Mouse (Mus musculus) erythroid progenitor cell, adult 5-6 weeks (primary cell): ENCODE results near the gene Brf1. TPM values are rescaled to one million over a fixed set of nuclear protein-coding genes. Genes with fewer than 3 reads are reported as not detected.

Experiments used
- ATAC-seq: replicated peaks from 2 replicates; pipeline ENCODE4 v1.8.0; 2016; ENCODE audit warnings: moderate number of reproducible peaks, mild to moderate bottlenecking, moderate TSS enrichment, inconsistent platforms; ENCODE audit not compliant: poor library complexity, low FRiP score, severe bottlenecking
- total RNA-seq, 2 experiments: library from RNA; stranded (forward) in 1 of 2; stranded (reverse) in 1 of 2; fragments of 150-400 nt in 1 of 2; fragments of 186-747, 209-891 nt in 1 of 2; gene quantifications; 2 replicates each; pipeline versions ENCODE4 v1.2.3 to v1.2.4; 2015 to 2017; ENCODE audit warnings: low replicate concordance in 2 of 2

Brf1 gene
- total RNA-seq, 2 experiments from 2014 or later, result 57.4 to 172 TPM

DNA sequence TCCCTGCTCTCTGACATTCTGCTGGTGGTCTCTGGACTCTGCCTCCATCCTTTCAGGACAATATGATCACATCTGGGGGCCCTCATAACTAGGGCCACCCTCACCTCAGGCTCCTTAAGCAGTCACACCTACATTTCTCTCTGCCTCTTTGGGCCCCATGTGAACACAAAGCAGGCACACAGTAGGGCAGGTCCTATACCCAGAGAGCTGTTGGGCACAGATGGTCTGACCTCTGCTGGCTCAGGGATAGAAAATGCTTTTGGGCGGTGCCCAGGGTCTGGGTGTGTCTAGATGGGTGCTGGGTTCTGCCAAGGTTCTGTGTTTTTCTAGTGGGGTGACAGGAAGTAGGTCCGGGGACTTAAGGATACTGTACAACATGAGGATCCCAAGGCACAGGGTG lies 56.8 kb downstream of the Brf1 start:
- no peak for ATAC-seq

DNA sequence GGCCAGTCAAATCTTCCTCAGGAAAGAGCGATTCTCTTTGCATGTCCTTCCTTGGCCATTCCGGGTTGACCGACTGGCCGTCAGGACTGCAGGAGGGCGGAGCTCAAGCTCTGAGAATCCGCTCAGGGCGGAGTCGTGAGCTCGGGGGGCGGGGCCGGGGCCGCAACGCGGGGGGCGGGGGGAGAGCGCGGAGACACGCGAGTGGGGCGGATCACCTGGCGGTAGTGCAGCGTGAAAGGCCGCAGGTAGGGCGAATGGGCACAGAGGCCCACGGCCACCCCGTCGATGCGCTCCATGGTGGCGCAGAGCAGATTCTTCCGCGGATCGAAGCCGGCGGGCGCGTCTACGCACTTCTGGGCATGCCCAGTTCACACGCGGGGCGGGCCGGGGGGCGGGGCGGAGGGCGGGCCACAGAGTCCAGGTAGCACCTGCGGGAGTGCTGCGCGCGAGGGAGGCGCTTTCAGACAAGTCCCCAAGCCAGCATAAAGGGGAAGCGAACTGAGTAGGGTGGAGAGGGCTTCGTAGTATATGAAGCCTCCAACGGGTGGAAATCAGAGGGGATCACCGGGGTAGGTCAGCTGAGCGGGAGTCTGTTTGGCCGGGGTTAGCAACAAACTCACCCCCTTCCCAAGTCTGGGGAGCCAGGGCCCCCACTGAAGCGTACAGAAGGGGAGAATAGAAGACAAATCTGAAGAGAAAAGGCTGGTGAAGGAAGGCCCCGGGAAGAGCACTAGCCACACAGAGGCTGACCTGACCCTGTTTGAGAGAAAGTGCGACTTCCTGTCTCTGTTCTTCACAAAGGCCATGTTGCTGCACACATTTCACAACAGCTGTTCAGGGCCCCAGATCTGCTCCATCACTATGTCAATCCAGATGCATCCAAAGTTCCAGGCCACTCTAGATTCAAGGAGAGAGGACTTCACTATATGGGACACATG lies 58.5 kb downstream of the Brf1 start, which contains the start of gene Nudt14:
TSS of gene Nudt14 (minus strand) at position 349 of the 938 bp plus-strand sequence.
- peak; percentile 73 for ATAC-seq

DNA sequence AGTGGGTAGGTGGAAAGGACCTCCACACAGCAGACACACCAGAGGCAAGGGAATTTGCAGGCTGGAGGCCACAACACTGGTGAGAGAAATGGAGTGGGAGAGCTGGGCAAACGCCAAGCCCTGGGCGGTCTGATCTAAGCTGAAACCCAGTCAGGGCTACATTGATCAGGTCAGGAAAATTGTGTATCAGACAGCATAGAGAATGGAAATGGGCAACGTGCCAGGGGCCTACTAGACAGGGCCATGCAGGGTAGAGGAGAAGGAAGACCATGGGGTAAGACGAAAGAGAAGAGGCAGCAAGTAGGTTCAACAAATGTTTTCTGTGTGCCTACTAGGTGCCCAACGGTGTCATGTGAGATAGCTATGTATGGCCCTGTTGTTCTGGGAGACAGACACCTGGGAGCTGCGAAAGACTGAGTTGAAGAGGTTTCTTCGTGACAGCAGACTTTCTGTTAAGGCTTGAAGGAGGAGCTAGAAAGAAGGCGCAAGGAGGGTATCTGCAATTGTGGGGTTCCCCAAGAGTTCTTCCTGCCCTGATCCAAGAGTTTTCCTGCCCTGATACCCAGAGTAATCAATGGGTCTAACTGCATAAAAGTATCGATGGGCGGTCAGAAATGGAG lies 59.2 kb downstream of the Brf1 start:
- 0 out of 2 replicates have a peak, but pooled peaks have one; percentile 5 for ATAC-seq

DNA sequence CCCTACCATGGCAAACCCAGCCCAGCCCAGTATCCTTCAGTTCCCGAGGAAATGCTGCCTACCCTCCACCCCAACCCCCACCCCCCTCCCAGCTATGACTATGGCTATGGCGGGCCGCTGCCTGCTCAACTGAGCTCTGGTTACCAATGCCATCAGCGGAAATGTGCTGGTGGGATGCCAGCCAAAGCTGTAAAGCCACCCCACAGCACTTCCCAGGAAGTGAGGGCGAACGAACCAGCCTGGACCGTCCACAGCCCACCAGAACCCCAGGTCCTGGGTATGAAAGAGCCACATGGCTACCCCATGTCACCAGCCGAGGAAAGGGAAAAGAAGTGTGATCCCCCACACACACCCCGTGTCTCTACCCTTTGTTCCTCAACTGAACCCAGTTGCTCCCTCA lies 59.8 kb downstream of the Brf1 start:
- no peak for ATAC-seq

DNA sequence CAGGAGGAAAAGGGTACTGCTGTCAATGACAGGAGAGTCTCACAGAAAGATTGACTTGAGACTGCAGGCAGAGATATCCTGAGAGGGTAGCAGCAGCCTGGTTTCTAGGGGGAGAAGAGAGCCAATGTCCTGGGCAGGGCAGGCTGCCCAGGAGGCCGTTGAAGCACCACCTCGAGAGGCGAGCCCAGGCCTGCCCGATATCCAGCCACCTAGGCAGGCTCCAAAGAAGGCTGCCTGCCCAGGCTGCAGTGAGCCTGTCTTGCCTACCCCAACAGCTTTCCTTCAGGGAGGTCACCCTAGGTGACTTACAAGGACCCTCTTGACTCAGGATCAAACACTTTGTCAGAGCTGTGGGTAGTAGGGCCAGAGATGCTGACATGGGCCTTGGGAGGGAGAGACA lies 60.3 kb downstream of the Brf1 start:
- no peak for ATAC-seq

DNA sequence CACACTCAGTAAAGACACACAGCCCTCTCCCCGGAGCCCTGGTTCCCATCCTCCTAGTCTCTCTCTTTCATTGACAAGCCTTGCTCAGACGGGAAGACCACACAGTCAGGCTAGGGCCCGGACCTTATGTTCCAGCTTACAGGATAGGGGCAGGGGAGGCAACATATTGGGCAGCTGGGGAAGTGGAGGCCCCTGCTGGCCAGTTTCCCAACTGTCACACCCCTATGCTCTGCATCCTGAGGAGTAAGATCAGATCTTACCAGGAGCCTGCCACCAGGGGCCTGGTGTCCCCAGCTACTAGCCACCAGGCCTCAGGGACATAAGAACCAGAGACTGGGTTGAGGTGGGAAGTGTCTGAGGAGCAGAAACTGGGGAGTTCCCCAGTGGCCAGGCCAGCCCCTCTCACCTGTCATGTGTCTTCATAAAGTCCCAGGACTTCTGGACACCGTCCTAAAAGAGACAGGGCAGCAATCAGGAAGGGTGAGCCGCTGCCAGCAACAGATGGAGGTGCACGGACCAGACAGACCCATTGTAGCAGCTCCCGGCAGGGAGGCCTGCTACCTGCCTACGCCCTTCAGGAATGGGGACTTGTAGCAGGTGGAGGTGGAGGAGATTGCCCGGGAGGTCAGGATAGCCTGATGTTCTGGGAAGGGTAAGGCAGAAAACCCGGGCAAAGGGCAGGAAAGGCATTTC lies 61.5 kb downstream of the Brf1 start:
- no peak for ATAC-seq

DNA sequence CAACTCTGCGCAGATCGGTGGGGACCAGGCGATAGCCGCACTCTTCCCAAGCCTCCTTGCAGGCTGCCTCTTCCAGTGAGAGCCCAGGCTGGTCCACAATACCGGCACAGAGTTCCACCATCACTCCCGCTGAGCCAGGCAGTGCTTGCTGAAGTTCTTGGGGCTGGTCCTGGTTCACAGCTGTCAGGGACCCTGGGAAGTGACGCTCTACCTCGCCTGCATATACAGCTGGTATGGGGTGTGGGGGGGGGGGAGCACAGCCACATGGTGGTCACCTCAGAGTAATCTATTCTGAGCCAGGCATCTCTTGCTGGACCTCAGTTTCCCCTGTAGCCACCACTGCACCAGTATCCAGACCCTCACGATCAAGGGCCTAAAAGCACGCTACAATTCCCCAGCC lies 62.1 kb downstream of the Brf1 start:
- ATAC-seq, result no peak

DNA sequence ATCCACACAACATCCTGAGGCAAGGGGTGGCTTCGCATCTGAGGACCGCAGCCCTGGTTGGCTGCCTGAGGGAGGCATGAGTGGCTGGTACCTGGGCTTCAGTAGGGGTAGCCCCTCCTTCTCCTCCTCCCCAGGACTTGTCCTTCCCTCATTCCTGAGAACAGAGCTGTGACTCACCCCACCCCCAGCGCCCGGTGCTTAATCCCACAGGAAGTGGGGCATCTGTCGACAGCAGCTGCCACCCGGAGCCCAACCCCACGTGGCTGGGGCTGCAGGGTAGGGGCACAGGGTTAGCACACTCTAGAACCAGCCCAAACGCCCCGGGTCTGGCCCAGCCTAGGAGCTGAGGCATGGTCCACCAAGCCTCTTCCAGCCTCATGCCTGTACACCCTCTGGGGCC lies 62.6 kb downstream of the Brf1 start:
- ATAC-seq, result no peak

DNA sequence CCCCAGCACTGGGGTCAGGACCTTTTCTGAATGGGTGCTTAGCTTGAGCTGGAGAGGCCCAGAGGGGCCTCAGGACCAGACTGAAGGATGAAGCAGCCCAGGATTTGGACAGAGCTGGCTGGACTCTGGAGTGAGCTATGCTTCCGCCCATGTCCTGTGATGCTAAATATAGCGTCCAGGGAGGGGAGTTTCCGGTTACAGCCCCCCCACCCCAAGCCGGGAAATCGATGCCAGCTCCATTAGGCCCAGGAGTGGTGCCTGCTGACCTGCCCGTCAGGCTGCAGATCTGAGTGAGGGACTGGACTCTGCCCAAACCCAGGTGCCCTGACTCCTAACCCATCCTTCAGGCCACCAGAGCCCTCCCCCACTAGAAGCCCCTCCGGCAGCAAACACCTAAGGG lies 67.9 kb downstream of the Brf1 start:
- no peak for ATAC-seq

DNA sequence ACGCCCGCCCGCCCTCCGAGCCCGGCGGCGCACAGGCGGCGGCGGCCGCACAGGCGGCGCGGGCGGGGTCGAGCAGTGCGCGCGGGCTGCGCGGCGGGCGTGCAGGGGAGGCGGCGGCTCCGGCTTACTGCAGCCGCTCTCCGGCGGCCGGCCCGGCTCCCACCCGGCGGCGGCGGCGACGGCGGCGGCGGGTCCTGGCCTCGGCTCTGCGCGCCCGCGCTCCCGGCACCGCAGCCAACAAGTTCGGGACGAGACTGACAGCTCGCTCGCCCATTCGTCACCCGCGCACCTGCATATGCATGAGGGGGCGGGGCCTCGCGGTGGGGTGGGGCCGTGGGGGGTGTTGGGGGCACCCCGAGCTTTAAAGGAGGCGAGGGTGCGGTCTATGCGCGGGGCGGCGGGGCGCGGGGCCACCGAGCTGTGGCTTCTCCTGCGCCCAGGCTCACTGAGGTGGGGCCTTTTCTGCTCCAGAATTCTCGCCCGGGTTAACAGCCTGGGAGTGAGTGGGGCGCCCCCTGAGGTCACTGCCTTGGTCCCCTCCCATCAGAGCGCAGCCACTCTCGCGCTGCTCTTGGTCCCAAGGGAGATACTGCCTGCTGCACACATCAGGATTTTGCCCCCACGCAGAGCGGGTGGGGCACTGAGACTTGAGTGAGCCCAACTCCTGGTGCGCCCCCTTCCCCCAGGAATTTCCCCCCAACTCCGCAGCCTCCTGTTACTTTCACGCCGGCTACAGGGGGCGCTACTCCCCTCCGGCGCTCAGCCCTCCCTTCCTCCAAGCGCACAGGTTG lies 70.7 kb downstream of the Brf1 start, which contains the start of gene Jag2:
TSS of gene Jag2 (minus strand) at position 215 of the 791 bp plus-strand sequence.
- ATAC-seq, result no peak

DNA sequence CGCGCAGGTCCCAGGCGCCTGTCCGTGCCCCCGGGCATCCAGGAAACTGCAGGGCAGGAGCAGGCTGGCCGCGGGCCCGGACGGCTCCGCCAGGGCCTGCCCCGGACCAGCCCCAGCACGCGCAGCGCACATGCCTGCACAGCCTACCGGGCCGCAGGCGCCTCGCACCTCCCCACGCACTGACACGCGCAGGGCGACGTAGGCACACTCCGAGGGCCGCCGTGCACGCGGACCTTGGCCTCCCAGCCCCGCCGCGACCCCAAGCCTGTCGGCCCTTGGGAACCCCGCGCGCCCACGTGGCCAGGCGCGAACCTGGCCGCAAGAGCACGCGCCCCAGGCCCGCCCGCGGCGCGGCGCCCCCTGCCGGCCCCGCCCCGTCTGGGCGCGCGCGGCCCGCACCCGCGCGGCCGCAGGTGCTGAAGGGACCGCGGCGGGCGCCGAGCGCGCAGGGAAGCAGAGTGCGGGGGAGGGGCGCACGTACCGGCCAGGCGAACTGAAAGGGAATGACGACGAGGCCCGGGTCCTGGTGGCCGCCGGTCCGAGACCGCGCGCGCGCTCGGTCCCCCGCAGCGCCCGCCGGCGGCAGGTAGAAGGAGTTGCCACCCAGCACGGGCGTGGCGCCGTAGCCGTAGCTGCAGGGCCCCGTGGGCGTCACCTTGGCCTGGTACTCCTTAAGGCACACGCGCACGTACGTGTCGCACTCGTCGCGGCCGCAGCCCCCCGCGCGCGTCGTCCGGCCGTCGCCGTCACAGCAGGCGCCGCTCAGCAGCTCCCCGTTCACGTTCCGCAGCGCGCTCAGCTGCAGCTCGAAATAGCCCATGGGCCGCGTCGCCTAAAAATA lies 71.9 kb downstream of the Brf1 start:
- ATAC-seq, result no peak

DNA sequence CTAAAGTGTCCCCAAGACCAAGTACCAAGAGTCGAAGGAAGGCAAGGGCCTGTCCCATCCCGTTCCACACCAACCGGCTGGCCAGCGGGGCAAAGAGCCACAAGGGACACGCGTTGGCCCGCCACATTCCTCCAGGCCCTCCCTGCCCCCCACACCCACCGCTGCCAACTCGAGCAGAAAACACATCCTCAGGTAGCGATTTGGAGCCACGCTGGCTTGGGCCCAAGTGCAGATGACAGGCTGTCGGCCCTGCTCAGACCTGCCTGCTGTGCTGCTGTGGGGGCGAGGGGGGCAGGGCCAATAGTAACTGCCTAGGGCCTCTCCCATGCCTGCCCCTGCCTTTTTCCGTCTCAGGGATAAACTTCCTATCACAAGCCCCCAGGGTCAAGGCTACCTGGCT lies 73.2 kb downstream of the Brf1 start:
- no peak for ATAC-seq

DNA sequence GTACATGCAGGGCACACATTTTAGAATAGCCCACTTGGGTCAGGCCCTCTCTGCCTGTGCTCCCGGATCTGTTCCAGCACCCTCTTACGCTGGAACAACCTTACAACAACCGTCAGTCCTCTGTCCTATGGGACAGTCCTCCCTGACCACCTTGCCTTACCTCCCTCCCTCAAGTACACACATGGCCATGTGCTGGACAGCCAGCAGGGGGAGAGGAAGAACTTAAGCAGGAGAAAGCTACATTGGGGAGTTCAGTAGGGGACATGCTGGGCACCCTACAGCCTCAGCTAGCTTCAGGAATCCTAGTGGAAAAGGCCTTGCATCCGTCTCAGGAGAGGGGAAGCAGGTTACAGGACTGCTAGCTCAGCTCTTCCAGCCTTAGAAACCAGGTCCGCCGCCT lies 74.6 kb downstream of the Brf1 start:
- no peak for ATAC-seq

DNA sequence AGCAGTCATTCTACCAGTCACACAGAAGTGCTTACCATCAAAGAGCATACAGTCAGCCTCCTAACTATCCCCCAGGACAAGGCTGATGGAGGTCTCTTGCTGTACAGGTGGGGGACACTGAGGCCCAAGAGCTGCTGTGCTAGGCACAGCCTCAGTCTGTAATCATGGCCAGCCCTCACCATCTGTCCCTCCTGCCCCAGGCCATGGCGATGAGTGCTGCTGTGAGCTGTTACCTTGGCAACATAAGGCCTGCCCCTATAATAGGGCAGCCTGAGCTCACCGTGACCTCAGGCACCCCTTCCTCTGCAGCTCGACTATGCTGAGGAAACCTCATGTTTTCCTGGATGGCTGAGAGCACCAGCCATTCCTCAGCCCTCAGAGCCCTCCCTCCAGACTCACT lies 78.0 kb downstream of the Brf1 start:
- ATAC-seq, result no peak

DNA sequence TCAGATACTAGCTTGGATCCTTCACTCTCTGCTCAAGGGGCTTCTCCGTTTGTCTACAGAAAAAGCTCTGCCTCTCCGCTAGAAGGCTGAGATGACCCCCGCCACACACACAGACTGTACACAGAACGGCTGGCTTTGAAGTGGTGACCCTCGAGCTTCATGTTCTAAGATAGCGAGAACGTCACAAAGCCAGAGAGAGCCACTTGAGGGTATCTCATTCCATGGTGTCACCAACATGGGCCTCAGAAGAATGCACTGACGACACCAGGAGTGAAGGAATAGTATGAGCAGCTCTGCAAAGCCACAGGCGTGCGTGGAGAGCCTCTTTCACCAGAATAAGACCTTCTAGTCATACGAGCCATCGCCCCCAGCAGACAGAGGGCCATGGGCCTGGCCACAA lies 79.0 kb downstream of the Brf1 start:
- ATAC-seq, result no peak

DNA sequence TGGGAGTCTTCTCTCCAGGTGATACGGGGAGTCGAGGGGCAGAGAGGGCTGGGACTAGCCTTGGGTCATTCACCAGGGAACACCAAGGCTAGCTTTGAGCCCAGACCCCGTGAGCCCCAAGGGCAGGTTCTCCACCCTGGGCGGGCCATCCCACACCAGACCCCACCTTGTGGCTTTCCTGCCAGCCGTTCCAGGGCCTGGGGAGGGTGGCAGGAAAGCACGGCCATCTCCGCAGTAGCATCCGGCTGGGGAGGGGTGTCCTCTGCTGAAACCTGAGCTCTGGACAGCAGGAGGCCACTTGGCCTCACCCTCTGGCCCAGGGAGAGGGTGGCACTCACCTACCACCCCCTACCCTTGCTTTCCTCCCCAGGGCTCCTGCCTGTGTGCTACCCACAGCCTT lies 82.6 kb downstream of the Brf1 start:
- no peak for ATAC-seq

DNA sequence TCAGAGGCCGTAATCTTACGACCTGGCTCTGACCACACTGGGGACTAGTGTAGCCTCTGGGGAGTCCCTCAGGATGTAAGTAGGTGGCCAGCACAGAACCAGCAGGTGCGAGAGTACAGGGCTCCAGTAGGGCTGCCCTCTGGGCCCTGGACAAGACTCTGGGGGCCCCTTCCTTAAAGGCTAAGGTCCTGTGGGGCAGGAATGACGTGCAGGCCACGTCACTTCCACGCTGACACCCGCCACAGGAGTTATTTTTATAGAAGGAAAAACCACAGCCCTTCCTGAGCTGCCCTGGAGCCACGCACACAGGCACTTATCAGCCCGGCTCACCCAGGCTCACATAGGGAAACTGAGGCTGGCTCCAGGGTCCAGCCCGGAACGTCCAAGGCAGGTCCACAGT lies 83.0 kb downstream of the Brf1 start:
- no peak for ATAC-seq

DNA sequence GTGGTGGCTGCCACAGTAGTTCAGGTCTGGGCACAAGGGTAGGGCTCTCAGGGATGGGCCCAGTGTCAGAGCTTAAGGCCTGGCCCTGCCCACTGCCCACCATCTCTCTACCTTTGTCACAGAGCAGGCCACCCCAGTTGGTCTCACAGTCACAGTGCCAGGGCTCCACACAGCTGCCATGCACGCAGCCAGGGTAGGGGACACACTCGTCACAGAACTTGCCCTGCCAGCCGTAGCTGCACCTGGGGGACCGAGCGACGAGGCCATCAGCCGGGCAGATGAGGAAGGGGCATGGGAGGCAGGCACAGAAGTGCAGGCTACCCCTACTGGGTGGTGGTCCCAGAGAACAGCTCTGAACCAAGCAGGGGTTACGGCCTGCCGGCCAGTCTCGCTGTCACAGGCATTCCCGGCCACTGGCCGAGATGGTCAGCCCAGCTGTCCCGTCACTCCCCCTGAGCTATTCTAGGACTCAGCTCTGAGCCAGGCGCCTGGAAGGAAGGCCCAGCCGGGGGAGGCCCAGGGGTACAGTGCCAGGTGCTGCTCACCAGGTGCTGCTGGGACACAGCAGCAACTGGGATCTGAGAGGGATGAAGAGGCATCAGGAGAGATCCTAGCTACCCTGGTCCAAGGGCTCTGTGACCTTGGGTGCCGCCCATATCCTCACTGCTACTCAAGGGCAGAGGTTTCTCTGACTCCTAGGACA lies 83.7 kb downstream of the Brf1 start:
- no peak for ATAC-seq
